Mouse (Mus musculus) frontal cortex, adult 2 months (tissue): ENCODE data around the gene Zzef1. TPM values are rescaled to one million over a fixed set of nuclear protein-coding genes. Genes with fewer than 3 reads are reported as not detected.

Experiments
- DNase-seq, 2 experiments: peaks; one replicate each; pipeline ENCODE4 v3.0.0; 2022; ENCODE audit warnings: low spot score in 1 of 2; ENCODE audit errors: extremely low spot score in 1 of 2
- polyA plus RNA-seq: library from polyadenylated mRNA; depleted of rRNA; stranded (reverse); fragments of >200 nt; gene quantifications from 2 replicates; pipeline ENCODE4 v1.2.3, GENCODE M21; 2012

Zzef1 gene
- polyA plus RNA-seq, 1 experiment = 32.3 TPM

GRCm38 (mm10) chr11:72866446-72866845 is 70.4 kb downstream of the Zzef1 start:
- no peak for DNase-seq

DNA sequence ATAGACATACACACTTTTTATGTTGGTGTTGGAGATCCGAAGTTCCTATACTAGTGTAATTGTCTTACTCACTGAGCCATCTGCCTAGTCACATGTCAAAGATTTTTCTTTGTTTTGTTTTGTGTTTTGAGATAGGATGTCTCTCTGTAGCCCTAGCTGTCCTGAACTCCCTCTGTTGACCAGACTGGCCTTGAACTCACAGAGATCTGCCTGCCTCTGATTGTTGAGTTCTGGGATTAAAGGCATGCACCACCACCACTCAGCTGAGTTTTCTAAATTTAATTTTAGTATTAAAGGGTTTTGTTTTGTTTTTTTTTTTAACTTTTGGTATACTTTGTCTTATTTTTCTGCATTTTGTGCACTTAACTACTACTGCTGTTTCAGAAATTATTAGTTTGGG is 76.0 kb downstream of the Zzef1 start:
- no peak for DNase-seq

- DNase-seq = no peak
These were observed 96.6 kb downstream of the Zzef1 start for GRCm38 (mm10) chr11:72892623-72893022.

GRCm38 (mm10) chr11:72908391-72908790 is 112.4 kb downstream of the Zzef1 start:
- DNase-seq = no peak

DNA sequence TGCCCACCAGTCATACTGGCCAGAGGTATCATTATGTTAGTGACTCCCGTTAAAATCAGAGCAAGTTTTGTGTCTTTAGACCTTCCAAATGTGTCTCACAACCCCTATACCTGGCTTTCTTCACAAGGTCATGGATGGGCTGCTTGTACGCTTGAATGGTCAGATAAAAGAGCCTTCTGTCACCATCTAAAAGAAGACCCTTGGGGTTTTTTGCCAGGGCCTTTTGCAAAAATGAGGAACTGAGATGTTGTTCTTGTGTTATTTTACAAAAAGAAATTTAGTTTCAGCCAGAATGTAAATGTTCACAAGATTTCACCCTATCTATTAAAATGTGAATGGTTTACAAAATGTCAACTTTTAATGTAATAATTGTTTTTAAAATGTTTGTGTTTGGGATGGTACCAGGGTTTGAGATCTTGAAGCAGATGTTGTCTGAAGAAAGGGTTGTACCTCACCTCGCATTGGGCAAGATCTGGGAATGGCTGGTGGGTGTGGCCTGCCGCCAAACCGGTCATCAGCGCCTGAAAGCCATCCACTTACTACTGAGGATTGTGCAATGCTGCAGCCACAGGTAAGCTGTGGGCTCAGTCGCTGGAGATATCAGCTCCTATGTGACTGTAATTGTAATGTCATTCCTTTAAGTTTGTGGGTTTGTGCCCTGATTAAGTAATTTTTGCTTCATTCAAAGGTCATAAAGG is 121.4 kb downstream of the Zzef1 start:
- no peak for DNase-seq

DNA sequence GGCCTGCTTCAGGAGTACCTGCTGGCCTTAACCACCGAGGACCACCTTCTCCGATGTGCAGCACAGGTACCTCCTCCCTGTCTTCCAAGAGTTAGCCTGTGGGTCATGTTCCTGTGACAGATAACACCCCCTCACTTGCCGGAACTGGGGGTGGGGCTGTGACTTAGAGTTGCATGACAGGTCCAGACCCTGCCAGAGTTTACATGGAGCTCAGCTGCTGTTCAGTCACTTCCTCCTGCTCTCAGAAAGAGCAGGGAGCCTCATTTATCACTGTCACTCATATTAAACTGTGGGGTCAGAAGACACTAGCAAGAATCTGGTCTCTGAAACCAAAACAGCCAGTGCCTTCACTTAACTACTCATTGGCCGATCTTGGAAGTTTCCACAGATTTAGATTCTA is 127.1 kb downstream of the Zzef1 start:
- DNase-seq = no peak

DNA sequence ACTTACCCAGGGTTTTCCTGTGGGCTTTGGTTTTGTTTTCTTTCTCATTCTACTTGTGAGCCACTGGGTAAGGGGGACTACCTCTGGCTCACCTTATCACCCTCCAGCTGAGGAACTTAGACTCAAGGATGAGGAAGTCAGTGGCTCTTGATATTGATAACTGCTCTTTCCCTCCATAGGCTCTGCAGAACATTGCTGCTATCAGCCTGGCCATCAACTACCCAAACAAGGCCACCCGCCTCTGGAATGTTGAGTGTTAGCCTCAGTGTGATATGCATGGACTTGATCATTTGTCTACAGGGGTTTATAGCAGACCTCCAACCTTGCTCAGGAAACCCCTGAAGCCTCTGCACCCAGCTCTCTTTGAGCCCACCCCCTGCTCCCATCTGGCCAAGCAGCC is 128.4 kb downstream of the Zzef1 start:
- no peak for DNase-seq

GRCm38 (mm10) chr11:72925067-72925466 is 129.0 kb downstream of the Zzef1 start:
- DNase-seq = no peak

- DNase-seq = peak in 1 of 2 experiments; percentile 50
These were observed 130.3 kb downstream of the Zzef1 start for GRCm38 (mm10) chr11:72926226-72926890.

- DNase-seq = peak; percentile 23 to 26
These were observed 132.5 kb downstream of the Zzef1 start for GRCm38 (mm10) chr11:72928516-72928915.

- DNase-seq = peak in 1 of 2 experiments; percentile 20
These were observed 144.4 kb downstream of the Zzef1 start for GRCm38 (mm10) chr11:72940208-72941143.

DNA sequence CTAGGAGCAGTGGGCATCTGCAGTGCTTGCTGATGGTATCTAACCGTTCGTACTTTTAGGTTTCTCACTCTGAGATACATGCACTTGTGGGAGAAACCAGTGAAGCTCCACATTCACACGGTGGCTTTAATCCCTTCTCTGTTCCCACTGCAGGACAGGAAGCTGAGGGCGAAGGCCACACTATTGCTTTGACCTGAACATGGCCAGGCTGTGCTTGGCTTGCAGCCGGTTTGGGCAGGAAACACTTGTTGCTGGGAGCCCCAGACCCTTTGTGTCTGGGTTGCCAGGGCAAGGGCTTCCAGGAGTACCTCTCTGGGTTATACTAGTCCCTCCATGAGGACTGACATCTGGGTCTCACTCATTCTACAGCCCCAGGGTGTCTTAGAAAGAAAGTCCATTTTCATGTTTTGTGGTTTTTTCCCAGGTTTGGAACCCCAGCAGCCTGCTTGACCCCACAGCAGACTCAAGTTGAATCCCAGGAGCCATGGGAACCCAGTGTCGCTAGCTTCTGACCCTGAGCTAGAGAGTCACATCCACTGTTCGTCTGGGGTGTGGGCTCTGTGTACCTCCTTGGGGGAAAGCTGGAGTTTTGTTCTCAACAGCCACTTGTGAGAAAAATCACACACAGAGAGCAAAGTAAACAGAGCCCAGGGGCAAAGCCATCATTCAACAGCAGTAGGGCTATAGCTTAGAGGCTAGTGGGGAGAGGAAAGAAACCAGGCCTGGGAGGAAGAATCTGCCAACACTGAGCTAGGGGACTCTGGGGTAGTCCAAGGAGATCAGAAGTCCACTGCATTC is 149.2 kb downstream of the Zzef1 start:
- no peak for DNase-seq

DNA sequence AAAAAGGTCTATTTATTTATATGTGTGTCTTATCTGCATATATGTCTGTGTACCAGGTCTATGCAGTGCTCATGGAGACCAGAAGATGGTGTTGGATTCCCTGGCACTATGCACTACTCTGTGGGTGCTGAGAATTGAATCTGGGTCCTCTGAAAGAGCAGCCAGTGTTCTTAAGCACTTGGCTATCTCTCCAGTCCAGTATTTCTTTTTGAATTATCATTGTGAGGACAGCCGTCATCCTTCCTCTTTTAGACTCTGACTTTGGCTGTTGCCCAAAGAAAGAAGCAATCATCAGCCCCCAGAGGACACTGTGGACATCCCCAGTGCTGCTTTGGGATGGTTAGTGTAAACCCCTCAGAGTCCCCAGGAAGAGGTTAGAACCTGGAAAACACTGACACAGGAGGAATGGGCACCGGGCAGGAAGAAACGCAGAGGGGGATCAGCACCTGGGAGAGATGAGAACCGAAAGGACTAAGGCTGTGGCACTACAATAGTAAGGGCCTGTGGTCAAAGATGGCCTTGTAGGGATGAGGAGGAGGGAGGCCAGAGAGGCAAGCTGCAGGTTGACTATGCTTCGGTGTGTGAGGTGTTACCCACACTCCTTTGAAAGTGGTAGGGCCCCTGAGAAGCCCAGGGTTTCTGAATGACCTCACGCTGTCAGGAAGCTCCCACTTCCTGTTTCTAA is 150.0 kb downstream of the Zzef1 start:
- DNase-seq = no peak

GRCm38 (mm10) chr11:72946560-72947119 is 150.6 kb downstream of the Zzef1 start:
- no peak for DNase-seq

DNA sequence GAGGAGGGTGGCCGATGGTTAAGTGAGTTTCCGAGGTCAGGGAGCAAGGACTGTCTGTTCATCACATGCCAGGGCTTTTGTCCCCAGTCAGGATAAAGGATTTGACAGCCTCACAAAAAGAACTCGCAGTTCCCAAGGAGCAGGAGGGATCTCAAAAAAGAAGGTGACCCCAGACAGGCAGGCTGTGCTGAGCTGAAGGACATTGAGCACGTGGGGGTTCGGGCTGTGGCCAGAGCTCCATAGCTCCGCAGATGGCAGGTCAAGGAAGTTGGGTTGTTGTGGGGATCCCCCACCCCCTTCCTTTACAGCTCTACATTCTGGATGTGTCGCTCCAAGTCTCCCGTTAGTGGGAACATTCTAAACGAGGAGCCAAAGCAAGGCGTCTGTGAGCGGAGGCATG is 151.8 kb downstream of the Zzef1 start:
- no peak for DNase-seq

GRCm38 (mm10) chr11:72948254-72948653 is 152.2 kb downstream of the Zzef1 start:
- DNase-seq = no peak

GRCm38 (mm10) chr11:72951137-72952000 is 155.3 kb downstream of the Zzef1 start:
- DNase-seq = no peak

DNA sequence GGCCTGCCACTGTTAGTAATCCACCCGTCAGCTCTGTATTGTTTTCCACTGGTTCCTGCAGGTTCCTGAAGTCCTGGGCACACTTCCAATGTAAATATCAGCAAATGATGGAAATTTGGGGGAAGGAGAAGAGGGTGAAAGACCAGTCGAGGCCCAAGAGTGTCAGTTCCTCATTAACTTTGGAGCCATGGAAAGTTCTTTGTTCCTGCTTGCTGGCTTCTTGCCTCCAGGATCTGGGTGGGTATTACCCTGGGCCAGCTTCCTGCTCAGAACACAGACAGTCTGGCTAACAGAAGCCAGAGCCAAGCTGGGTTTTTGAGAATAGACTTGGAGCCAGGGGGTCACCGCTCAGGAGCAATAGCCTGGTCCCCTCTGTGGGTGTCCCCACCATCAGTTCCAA is 156.2 kb downstream of the Zzef1 start:
- no peak for DNase-seq

GRCm38 (mm10) chr11:72952697-72953096 is 156.7 kb downstream of the Zzef1 start:
- DNase-seq = no peak
